Mouse (Mus musculus): ENCODE data around the gene Slc6a17.

DNA sequence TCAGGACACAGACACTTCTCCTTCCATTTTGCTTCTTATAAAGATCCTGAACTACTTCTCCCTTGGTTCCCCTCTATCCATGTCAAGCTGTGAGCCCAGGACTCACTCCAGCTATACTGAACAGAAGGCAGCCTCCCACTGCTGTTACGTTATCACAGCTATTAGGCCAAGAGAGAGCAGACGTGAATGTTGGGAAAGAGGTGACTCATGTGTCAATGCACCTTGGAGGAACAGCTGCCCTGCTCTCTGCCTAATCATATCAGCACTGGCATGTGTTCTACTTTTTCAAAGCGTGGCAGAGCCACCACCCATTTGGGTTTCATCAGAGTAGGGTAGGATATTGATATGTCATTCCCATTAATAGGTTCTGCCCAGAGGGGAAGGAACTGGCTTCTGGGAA, 71.0 kb downstream of the Slc6a17 start:
- TF ChIP-seq CTCF (conservative IDR thresholded peaks at IDR 0.05; ENCODE audit: low read length) (no peak), NANOG (IDR thresholded peaks at IDR 0.05; ENCODE audit: borderline replicate concordance, low read length) (no peak)
